Mouse (Mus musculus) cerebellum, adult 18-20 months (tissue): ENCODE results near the gene Utp14b.

Source experiments
- DNase-seq, 2 experiments: peaks; one replicate each; pipeline ENCODE4 v3.0.0; 2021

Gene Utp14b

GRCm38 (mm10) chr1:78657671-78658440 is at the start of gene Utp14b, which contains the start of gene Acsl3:
Utp14b (plus strand) TSS chr1:78658038.
Acsl3 (plus strand) TSS chr1:78657825.
- peak; percentile 97 to 98 for DNase-seq

GRCm38 (mm10) chr1:78609134-78609907 is 48.5 kb upstream of the Utp14b start:
- DNase-seq = no peak

GRCm38 (mm10) chr1:78611039-78611438 is 46.8 kb upstream of the Utp14b start:
- no peak for DNase-seq

- DNase-seq = no peak
Observed at GRCm38 (mm10) chr1:78612959-78613358, 44.9 kb upstream of the Utp14b start.

- no peak for DNase-seq
Observed at GRCm38 (mm10) chr1:78624352-78624751, 33.5 kb upstream of the Utp14b start.

- DNase-seq = no peak
Observed at GRCm38 (mm10) chr1:78634486-78634885, 23.4 kb upstream of the Utp14b start.

GRCm38 (mm10) chr1:78640871-78641270 is 17.0 kb upstream of the Utp14b start:
- DNase-seq = no peak

GRCm38 (mm10) chr1:78641791-78642190 is 16.0 kb upstream of the Utp14b start:
- DNase-seq = no peak

- DNase-seq = no peak
Observed at GRCm38 (mm10) chr1:78642197-78642596, 15.6 kb upstream of the Utp14b start.

- DNase-seq = no peak
Observed at GRCm38 (mm10) chr1:78647317-78647885, 10.4 kb upstream of the Utp14b start.

GRCm38 (mm10) chr1:78649269-78650061 is 8.4 kb upstream of the Utp14b start:
- DNase-seq = no peak

GRCm38 (mm10) chr1:78656472-78656871 is 1.4 kb upstream of the Utp14b start:
- peak; percentile 9 to 16 for DNase-seq

- no peak for DNase-seq
Observed at GRCm38 (mm10) chr1:78657021-78657629, 713 bp upstream of the Utp14b start.

- DNase-seq = peak; percentile 20 to 26
Observed at GRCm38 (mm10) chr1:78658441-78659269, 817 bp downstream of the Utp14b start.

GRCm38 (mm10) chr1:78659270-78659823 is 1.5 kb downstream of the Utp14b start:
- DNase-seq = no peak

- DNase-seq = no peak
Observed at GRCm38 (mm10) chr1:78664326-78664725, 6.5 kb downstream of the Utp14b start.

- DNase-seq = no peak
Observed at GRCm38 (mm10) chr1:78665954-78666499, 8.2 kb downstream of the Utp14b start.

GRCm38 (mm10) chr1:78666585-78666984 is 8.7 kb downstream of the Utp14b start:
- no peak for DNase-seq

GRCm38 (mm10) chr1:78682291-78682690 is 24.5 kb downstream of the Utp14b start:
- no peak for DNase-seq

GRCm38 (mm10) chr1:78684128-78684527 is 26.3 kb downstream of the Utp14b start:
- DNase-seq = no peak

GRCm38 (mm10) chr1:78686872-78687271 is 29.0 kb downstream of the Utp14b start:
- peak; percentile 40 to 45 for DNase-seq
